Mouse (Mus musculus) ES-E14 (cell line): Measurements from ENCODE around the gene Sft2d2.

Experiments
- CHD2 ChIP-seq: IDR thresholded peaks from 2 replicates; pipeline ENCODE4 v1.6.1; 2014; ENCODE audit warnings: mild to moderate bottlenecking, low read depth, low read length, inconsistent platforms
- HCFC1 ChIP-seq: IDR thresholded peaks from 2 replicates; pipeline ENCODE4 v1.6.1; 2012; ENCODE audit warnings: low read length, inconsistent platforms, borderline replicate concordance; ENCODE audit not compliant: insufficient read depth
- MAFK ChIP-seq: IDR thresholded peaks from 2 replicates; pipeline ENCODE4 v1.6.1; 2014; ENCODE audit warnings: mild to moderate bottlenecking, low read depth, low read length, inconsistent platforms; ENCODE audit not compliant: insufficient read depth
- ZC3H11A ChIP-seq: IDR thresholded peaks from 2 replicates; pipeline ENCODE4 v1.6.1; 2012; ENCODE audit warnings: low read depth, mild to moderate bottlenecking, inconsistent platforms, low read length, borderline replicate concordance
- ZNF384 ChIP-seq: IDR thresholded peaks from 2 replicates; pipeline ENCODE4 v1.6.1; 2012; ENCODE audit warnings: low read depth, low read length, inconsistent platforms

DNA sequence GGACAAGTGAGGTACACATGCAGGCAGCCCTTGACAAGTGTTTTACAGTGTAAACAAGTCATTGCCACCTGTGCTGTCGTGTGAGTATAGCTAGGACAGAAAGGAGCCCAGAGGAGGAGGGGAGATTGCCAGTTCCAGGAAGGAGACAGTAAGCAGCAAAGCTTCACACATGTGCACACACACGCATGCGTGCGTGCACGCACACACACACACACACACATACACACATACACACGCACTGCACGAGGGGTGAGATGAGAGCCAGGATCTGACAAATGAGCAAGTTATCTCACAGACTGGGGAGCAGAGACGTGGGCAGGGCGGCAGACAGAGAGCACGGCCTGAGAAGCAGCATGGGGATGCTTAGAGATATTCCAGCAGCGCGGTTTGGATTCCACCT lies 7.7 kb downstream of the Sft2d2 start:
- TF ChIP-seq HCFC1 (no peak), MAFK (no peak), ZNF384 (no peak), CHD2 (no peak), ZC3H11A (no peak)
